ENCODE assay signal across 10 mouse cellular contexts in genomic region chr7:114718300-114718699, GRCm38 (mm10). TPM values are rescaled to one million over a fixed set of nuclear protein-coding genes. Genes with fewer than 3 reads are reported as not detected.
DNase-seq lines count a peak whose midpoint lies in the region; ATAC-seq lines count a peak whose summit lies in the region.
"Had no signal": no experiment of that assay in that cellular context is flagged by ENCODE, and none has a peak within 500 bp of the region (broad histone marks: within the 10 kb centered on the region; RNA-seq: fewer than 3 reads in every experiment).

TSS of gene Calcb (plus strand) at chr7:114718643.

- peak within 1 kb of the TSS; percentile 32 for H3K4me2 ChIP-seq in lung, embryonic 15.5 days
- H3K4me2 ChIP-seq in forebrain, embryonic 15.5 days (replicated peaks), result peak within 1 kb of the TSS; percentile 14
- H3K4me2 ChIP-seq in limb, embryonic 11.5 days (ENCODE audit: low read depth, severe bottlenecking), result 0 out of 2 replicates have a peak within 1 kb of the TSS, but pooled peaks have one; percentile 10
- H3K4me2 ChIP-seq: liver, embryonic 13.5 days had no signal

- DNase-seq in lung, postnatal 25 days (ENCODE audit: low spot score), result no peak
- DNase-seq in limb, embryonic 11.5 days (ENCODE audit: low spot score), result no peak
- peak; percentile 24 for DNase-seq in retina, postnatal 1 day
- DNase-seq in frontal cortex, postnatal 25 days (ENCODE audit: low spot score in 2 of 2), result no peak
- no peak for DNase-seq in left cerebral cortex, adult 18-20 months (ENCODE audit: low spot score in 2 of 2)
- DNase-seq: gastrocnemius, postnatal 10 days; liver, embryonic 13.5 days; right cerebral cortex, adult 18-20 months had no signal

- 4% methylated on average over 11 of the region's 11 CpGs for WGBS in lung, embryonic 15.5 days
- 4% methylated on average over 11 of the region's 11 CpGs for WGBS in forebrain, embryonic 15.5 days
- 6% methylated on average over 11 of the region's 11 CpGs for WGBS in limb, embryonic 11.5 days

- no peak within 1 kb of the TSS for H3K4me3 ChIP-seq in lung, embryonic 15.5 days
- no peak within 1 kb of the TSS for H3K4me3 ChIP-seq in forebrain, embryonic 15.5 days
- H3K4me3 ChIP-seq in limb, embryonic 11.5 days (ENCODE audit: low read depth, low read length), result no peak within 1 kb of the TSS
- H3K4me3 ChIP-seq: liver, embryonic 13.5 days had no signal

- no peaks in the 10 kb centered on the region for H3K9me3 ChIP-seq in lung, embryonic 15.5 days
- H3K9me3 ChIP-seq in forebrain, embryonic 15.5 days, result no peaks in the 10 kb centered on the region
- H3K9me3 ChIP-seq in limb, embryonic 11.5 days (ENCODE audit: control insufficient read depth, low read length), result no peaks in the 10 kb centered on the region
- H3K9me3 ChIP-seq: liver, embryonic 13.5 days had no signal

- H3K9ac ChIP-seq in lung, embryonic 15.5 days, result no peak within 1 kb of the TSS
- H3K9ac ChIP-seq in forebrain, embryonic 15.5 days (replicated peaks), result no peak within 1 kb of the TSS
- H3K9ac ChIP-seq in limb, embryonic 11.5 days (ENCODE audit: low read length), result no peak within 1 kb of the TSS
- H3K9ac ChIP-seq: liver, embryonic 13.5 days had no signal

- peaks cover 40% of the 10 kb centered on the region for H3K27me3 ChIP-seq in lung, embryonic 15.5 days
- H3K27me3 ChIP-seq in forebrain, embryonic 15.5 days, result peaks cover 28% of the 10 kb centered on the region
- H3K27me3 ChIP-seq in limb, embryonic 11.5 days (ENCODE audit: control insufficient read depth, insufficient read depth, low read length), result peaks cover 30% of the 10 kb centered on the region

- ATAC-seq in lung, embryonic 15.5 days (ENCODE audit: borderline replicate concordance, extremely low read depth, low FRiP score, low TSS enrichment), result no peak
- ATAC-seq in forebrain, embryonic 15.5 days (replicated peaks), result no peak
- no peak for ATAC-seq in limb, embryonic 11.5 days (ENCODE audit: insufficient number of reproducible peaks, low FRiP score, low TSS enrichment, low read depth)

- 0 out of 2 replicates have a peak, but pooled peaks cover 5% of the 10 kb centered on the region for H3K4me1 ChIP-seq in lung, embryonic 15.5 days
- peaks cover 9% of the 10 kb centered on the region for H3K4me1 ChIP-seq in forebrain, embryonic 15.5 days
- H3K4me1 ChIP-seq in limb, embryonic 11.5 days (ENCODE audit: control insufficient read depth, insufficient read depth, low read length), result 0 out of 2 replicates have a peak, but pooled peaks cover 2% of the 10 kb centered on the region
- H3K4me1 ChIP-seq: liver, embryonic 13.5 days had no signal

- H3K36me3 ChIP-seq in lung, embryonic 15.5 days, result no peaks in the 10 kb centered on the region
- no peaks in the 10 kb centered on the region for H3K36me3 ChIP-seq in forebrain, embryonic 15.5 days
- H3K36me3 ChIP-seq in limb, embryonic 11.5 days (ENCODE audit: control insufficient read depth, insufficient read depth, low read length), result no peaks in the 10 kb centered on the region
- H3K36me3 ChIP-seq: liver, embryonic 13.5 days had no signal

- no peak within 1 kb of the TSS for H3K27ac ChIP-seq in lung, embryonic 15.5 days
- no peak within 1 kb of the TSS for H3K27ac ChIP-seq in forebrain, embryonic 15.5 days (replicated peaks)
- no peak within 1 kb of the TSS for H3K27ac ChIP-seq in limb, embryonic 11.5 days (replicated peaks; ENCODE audit: low read depth, low read length)
- H3K27ac ChIP-seq: liver, embryonic 13.5 days had no signal

RNA-seq across cellular contexts. Expression of gene Calcb, which starts in this region (rescaled TPM):
- polyA plus RNA-seq in lung, embryonic 15.5 days (2015; fragmentation: Nextera tagmentation; extraction: Ambion mirVana), result 0.62 and 0.97 TPM in 2 replicates
- polyA plus RNA-seq in forebrain, embryonic 15.5 days (2015; fragmentation: Nextera tagmentation; extraction: Ambion mirVana), result not detected in 2 replicates
- not detected in 2 replicates for polyA plus RNA-seq in limb, embryonic 11.5 days (2014; fragmentation: Nextera tagmentation; extraction: Ambion mirVana)
- total RNA-seq in left cerebral cortex, adult 18-20 months (2021), result under 1 TPM in 1 of 2 experiments, not detected in 1; 0.56 TPM
- total RNA-seq: gastrocnemius, postnatal 10 days had no signal
- polyA plus RNA-seq: liver, embryonic 13.5 days had no signal
